Mouse (Mus musculus): ENCODE results near the gene Fam169a.
"Not testable (repeated sequence)": the region's sequence is repeated elsewhere in the genome, so short reads cannot be mapped to it uniquely, and the experiment has no call there.

Gene Fam169a

DNA sequence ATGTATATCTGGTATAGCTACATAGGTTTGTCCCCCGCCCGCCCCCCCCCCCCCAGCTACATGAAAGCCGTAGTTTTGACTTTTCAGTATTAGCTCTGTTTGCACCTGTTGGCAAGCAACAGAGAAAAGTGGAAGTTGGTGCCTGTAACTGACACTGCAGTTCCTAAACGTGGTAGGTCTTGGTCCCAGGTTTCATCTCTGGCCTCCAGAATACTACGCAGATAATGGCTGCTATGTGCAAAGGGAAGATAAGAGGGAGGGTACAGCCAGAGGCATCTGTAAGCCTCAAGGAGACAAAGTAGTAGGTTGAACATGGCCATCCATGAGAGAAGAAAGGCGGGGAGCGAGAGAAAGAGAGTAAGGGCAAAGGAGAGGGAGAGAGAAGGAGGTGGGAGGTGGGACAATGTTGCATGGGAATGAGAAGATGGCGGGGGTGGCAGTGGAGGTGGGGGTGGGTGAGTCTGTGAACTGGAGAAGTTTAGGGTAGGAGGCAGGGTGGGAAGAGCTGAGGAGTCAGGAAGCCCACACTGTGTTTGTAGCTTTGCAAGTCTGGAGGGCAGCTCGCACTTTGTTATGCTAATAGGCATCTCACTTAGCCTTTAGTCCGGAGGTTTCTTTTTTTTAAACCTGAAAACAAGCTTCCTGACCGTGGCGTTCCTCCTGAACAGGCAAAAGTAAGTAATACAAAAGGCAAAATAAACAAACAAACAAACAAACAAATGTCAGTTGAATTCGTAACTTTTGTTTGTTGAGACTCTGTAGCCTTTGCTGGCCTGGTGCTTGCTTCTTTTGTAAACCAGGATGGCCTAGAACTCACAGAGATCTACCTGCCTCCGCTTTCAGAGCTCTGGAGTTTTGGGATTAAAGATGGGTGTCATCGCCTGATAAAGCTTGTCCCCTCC is at the start of gene Fam169a:
Gene Fam169a (plus strand): TSS at position 638 of the 902 bp plus-strand sequence.
- no peak for DNase-seq

GRCm38 (mm10) chr13:97017711-97018110 is 49.4 kb upstream of the Fam169a start:
- DNase-seq = no peak

GRCm38 (mm10) chr13:97020122-97020521 is 47.0 kb upstream of the Fam169a start:
- DNase-seq = no peak

DNA sequence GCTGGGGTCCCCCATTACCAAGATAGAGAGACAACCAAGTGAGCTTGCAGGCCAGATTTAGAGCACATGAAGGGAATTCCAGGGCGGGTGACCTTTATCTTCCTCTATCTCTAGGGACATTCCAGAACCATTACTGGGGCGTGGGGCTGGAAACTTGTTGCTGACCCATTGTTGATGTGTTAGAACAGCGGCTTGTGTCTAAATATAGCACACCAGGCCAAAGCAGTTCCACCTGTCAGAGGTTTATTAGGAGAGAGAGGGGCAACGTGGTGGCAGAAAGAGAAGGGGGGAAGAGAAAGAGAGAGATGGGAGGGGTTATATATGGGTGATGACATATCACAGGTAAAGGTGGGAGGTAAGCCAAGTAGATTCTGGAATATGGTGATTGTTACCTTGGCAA is 45.2 kb upstream of the Fam169a start:
- no peak for DNase-seq

DNA sequence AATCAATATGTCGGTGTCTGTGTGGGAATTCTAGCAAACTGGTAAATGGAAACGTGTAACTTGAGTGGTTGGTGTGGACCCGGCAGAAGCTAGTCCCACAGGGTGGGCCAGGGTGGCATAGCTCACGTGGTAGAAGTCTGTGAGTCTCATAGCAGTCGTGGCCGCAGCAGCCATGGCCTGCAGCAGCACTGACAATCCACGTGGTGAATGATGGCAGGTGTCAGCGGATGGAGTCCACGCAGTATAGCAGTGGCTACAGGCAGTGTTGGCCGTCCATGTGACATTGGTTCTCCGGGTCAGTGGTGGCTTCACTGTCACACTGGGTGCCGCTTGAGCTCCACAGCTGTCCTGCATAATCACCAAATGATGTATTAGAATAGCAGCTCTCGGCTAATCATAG is 37.0 kb upstream of the Fam169a start:
- DNase-seq = no peak

- no peak for DNase-seq
Observed at GRCm38 (mm10) chr13:97034262-97034661, 32.8 kb upstream of the Fam169a start, which contains the start of gene 1700029F12Rik. Gene 1700029F12Rik, minus strand, starts transcription at chr13:97034362.

- no peak for DNase-seq
Observed at GRCm38 (mm10) chr13:97051158-97051557, 15.9 kb upstream of the Fam169a start.

DNA sequence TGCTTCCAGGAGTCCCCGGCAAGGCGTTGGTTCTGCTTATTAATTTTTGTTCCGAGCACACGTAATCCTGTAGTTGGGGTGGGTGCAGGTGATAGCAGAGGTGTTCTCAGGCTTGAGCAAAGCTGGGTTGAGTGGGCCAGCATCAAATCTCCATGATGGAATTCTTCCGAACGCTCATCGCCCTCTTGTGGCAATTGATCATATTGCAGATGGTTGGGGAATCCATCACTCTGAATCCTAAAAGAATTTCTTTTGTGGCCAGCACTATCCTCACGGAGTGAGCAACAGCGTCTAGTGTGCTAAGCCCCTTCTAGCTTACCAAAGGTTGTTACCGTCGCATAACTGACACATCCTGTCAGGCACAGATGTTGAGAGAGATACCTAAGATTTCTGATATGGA is 14.4 kb upstream of the Fam169a start:
- DNase-seq = no peak

- no peak for DNase-seq
Observed at GRCm38 (mm10) chr13:97053844-97054243, 13.2 kb upstream of the Fam169a start.

DNA sequence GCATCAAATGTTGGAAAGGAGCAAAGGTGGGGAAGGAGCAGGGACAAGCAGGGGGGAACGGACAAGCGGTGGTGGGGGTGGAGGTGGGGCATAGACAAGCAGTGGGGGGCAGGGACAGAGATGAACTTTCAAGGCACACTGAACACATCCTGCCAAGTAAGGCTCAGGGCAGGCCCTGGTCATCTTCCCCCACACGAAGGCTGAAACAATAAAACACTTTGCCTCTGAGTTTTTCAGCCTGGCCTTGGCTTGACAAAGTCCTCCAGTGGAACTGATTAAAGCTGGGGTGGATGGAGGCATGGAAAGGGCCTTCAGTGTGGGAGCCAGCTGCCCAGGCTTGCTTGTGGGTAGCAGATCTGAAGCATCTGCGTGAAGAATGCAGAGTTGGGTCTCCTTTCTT is 9.3 kb upstream of the Fam169a start:
- DNase-seq = no peak

DNA sequence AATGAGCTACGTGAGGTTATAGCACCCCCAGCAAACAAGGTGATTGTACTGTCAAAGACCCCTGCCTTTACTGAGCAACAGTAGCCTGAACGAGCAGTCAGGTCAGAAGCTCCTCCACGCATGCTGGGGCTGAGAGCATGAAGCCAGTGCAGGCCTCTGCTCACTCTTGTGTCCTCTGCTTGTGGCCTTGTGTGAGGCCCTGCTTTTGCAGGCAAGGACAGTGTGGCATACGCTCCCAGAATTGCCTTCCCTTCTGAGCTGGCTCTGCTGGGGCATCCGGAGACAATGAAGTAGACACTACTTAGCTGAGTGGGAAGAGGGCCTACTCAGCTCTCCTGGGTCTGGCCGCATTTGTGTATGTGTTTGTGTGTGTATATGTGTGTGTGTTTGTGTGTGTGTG is 7.3 kb upstream of the Fam169a start:
- DNase-seq = no peak

- DNase-seq = no peak
Observed at GRCm38 (mm10) chr13:97060331-97060730, 6.8 kb upstream of the Fam169a start.

- DNase-seq = no peak
Observed at GRCm38 (mm10) chr13:97062151-97062550, 4.9 kb upstream of the Fam169a start.

- DNase-seq = no peak
Observed at GRCm38 (mm10) chr13:97063431-97063830, 3.7 kb upstream of the Fam169a start.

- DNase-seq = no peak
Observed at GRCm38 (mm10) chr13:97064413-97064812, 2.7 kb upstream of the Fam169a start.

DNA sequence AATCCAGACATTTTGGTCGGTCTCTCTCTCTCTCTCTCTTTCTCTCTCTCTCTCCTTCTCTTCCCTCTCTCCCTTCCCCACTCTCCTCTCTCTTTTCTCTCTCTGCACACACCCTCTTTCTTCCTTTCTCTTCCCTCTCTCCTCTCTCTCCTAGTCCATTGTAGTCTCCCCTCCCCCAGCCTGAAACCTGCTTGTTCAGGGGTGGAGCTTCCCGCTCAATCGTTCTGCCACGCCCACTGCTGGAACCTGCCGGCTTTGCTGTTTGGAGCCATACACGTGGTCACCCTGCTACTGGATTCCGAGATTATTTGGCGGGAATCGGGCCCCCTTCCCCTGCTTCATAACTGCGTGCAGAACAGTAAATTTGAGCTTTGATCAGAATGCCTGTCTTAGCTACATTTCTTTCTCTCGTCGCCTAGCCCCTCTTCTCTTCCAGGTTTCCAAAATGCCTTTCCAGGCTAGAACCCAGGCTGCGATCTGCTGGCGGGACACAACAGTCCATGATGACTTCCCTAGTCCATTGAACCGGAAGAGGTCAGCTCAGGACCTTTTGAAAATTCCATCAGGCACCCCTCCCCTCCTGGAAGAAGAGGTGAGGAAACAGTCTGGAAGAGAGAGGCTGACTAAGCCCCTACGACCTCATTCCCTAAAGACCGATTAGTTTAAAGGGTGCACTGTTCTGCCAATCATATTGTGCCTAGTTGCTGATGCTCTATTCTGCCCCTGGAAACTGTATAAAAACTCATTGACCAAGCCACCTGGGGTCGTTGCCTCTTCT is 2.1 kb upstream of the Fam169a start:
- not testable (repeated sequence) for DNase-seq

- no peak for DNase-seq
Observed at GRCm38 (mm10) chr13:97067691-97068090, 605 bp downstream of the Fam169a start.

- DNase-seq = no peak
Observed at GRCm38 (mm10) chr13:97068151-97068550, 1.1 kb downstream of the Fam169a start.

GRCm38 (mm10) chr13:97070931-97071625 is 4.0 kb downstream of the Fam169a start:
- DNase-seq = no peak

- DNase-seq = no peak
Observed at GRCm38 (mm10) chr13:97071626-97072241, 4.6 kb downstream of the Fam169a start.

GRCm38 (mm10) chr13:97073497-97073896 is 6.4 kb downstream of the Fam169a start:
- DNase-seq = no peak

- DNase-seq = no peak
Observed at GRCm38 (mm10) chr13:97077556-97077955, 10.5 kb downstream of the Fam169a start.

- no peak for DNase-seq
Observed at GRCm38 (mm10) chr13:97080201-97080600, 13.1 kb downstream of the Fam169a start.
